Mouse (Mus musculus) R1 (cell line): ENCODE measurements around the gene Ikzf1.
A peak's percentile ranks its signal among the peaks of the same experiment; 100 is the strongest.

Experiments
- DNase-seq: peaks from one replicate; pipeline ENCODE4 v3.0.0-alpha.2; 2018; ENCODE audit warnings: low read depth, low spot score

Gene Ikzf1

DNA sequence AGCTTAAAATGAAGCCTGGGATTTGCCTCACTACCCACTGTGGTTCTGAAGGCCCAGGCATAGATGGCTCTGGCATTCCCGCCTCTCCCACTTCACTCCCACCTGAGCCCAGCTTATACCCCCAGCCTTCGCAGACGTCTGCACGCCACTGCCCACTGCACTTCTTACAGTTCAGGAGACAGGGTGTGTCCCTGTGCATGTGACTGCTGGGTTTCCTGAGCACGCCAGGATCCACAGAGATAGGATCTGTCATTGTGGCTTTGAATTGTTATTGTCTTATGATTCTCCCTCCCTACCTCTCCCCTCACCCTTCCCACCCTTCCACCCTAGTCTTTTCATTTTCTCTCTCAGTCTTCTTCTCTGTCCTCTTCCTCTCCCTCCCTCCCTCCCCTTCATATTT lies 34.9 kb downstream of the Ikzf1 start:
- no peak for DNase-seq

DNA sequence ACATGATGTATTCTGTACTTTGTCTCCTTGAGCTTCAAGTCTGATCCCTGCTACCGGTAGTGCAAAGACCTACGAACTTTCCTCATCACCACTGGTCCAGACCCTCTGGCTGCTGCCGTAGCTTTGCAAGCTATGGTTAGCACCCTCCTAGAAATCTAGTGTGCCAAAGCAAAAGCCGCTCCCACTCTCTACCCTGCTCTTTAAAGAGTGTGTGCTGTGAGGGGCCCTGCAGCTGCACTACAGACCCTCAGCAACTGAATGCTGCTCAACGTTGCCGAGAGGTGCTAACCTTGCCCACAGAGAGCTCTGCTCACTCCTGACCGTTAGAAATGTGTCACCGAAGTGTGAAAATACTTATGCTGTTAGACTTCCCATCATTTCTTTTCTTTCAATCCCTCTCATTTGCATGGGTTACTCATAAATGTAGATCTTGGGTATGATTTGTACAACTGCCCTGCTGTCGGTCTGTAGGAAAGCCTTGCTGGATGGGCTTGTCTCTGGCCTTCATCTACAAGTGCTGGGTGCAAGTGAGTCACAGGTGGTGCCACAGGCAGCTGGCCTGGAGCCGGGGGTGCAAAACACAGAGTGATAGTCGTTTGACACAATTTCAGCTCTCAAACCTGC lies 40.6 kb downstream of the Ikzf1 start:
- DNase-seq = no peak

DNA sequence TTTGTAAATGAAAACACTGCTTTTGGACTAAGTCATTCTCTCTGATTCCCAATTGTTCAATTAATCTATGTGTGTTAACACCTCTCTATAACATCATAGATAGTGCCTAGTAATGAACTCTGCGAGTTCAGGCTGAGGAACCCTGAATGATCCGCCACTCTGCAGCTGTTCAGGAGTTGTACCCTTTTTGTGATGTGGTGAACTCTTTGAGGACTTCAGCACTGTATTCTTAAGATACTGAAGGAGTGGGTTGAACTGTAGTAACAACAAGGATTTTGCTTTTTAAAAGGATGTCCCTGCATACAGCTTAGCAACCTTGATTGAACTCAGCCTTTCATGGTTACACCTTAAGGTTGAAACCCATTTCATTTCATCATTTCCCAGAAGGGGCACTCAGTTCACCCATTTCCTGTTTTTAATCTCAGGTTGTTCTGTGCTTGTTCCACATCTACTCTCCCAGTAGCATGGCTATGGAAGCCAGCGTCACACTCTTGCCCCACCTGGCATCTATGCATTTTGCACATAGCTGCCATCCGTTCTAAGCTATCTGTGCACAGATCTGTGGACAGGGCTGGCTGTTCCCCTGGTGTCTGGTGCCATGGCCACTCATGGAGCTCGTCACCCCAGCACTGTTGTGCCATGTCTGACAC lies 41.2 kb downstream of the Ikzf1 start:
- DNase-seq = no peak

DNA sequence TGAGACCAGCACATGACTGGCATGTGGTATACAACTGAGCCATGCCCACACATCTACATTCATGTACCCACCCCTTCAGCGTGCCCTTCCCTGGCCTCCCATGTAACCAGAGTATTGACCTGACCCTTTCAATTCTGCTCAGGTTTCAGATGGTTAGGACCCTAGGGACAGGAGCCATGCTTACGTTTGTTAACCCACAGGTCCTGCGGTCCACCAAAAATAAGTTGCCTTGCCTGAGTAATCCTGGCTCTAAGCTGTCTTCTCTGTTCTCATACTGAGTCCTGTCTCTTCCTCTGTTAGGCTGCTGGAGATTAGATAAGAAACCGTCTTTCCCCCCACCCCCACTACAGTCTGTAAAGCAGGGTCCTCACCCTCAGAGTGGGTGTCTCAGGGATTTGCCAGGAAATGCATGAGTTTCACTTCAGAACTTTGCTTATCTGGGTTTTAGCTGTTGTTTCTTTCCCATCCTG lies 42.0 kb downstream of the Ikzf1 start:
- no peak for DNase-seq

DNA sequence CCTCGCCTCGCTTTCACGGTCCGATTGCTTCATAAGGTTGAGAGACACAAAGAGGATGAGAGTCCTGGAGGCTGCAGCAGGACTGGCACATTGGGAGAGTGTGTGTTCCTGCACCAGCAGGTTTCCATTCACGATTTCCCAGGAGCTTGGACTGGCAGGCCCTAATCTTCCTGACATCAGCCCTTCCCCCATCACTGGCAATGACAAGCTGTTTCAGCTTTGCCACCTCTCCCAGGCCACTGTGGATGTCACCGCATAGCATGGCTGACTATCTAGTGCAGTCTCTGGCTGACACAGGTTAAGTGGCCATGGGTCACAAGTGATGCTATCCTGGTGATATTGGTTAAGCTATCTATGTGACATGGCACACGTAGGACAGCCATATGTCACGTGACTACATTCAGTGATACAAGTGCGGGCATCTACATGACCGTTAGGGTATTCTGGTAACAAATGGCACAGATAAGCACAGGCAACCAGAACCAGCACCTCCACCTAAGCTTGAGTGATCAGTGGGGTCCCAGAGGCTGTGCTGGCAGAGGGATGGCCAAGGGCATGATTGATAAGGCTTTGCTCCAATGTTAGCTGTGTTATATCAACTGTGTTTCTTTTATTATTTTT lies 43.2 kb downstream of the Ikzf1 start:
- DNase-seq = no peak

DNA sequence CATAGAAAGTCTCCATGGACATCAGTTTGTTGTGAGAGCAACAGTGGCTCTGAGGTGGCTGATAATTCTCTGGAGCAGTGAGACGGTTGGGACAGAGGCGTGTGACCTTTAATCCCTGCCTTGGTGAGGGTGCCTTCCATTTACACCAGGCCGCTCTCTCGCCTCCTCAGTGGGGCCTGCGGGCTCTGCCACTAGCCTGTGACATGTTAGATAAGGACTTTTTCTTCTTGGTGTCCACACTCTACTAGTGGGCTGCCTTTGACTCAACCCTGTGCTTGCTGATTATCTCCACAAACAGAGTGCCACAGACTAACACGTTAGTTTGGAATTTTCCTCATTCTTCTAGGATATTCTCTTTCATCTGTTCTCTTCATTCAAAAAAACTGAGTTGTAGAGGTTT lies 44.4 kb downstream of the Ikzf1 start:
- no peak for DNase-seq

DNA sequence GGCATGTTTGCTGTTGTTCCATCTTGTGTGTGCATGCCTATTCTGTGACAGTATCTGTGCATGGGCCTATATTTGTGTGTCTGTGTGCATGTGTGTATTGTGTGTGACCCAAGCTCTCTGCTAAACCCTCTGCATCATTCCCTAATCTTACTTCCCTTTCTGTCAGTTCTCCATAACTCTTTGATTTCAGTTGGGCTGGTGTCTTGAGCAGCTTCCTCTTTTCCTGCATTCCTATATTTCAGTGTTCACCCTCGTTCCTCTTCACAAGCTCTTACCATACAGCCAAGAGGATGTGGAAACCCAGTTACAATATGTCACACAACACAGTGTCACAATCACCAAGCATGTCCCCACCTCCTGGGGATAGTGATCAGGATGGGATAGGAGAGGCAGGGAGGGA lies 45.3 kb downstream of the Ikzf1 start:
- DNase-seq = no peak

DNA sequence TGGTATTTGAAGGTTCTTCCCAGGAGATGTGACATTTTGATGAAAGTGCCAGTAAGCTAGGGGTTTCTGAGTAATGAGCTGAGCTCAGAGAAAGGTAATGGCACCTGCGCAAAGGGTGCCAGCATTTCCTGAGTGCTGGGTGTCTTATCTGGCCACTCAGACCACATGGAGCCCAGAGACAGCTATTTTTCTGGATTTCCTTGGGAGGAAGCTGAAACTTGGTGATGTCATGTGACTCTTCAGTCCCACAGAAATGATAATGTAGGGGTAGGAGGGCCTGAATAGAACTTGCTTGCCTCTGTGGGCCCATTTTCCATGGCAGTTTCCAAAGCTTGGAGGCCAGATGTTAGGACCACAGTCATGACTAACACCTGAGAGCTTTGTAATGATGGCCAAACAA lies 46.9 kb downstream of the Ikzf1 start:
- DNase-seq = no peak

DNA sequence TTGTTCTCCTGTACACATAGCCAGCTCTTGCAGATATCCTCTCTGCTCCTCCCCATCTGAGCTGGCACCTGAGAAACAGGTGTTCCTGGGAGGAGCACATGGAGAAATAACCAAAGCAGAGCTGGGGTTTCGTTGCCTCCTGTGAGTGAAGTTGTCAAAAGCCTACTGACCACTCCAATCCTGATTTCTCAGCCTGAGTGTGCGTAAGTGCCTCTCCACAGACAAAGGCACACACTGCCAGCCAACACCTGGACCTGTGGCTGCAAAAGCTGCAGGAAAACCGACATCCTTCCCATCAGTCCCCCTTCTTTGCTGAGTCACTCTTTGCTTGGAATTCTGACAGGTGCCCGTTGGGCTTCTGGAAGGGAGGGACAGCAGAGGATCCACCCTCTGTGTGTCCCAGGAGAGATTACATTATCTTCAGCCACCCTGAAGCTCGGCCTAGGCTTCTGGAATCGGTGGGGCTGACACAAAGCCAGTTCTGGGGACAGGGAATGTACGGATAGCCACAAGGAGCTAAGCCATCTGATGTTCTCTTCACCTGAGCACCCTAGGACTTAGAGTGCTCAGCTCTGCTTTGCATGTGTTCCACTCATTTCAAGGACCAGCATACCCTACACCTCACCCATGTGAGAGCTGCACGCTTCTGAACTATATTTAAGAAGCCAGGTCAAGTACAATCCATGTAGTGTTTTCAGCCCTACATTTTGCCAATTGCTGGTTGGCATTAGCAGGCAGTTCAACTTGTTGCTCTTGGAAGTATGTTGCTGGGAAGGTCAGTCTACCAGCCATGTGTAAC lies 48.4 kb downstream of the Ikzf1 start:
- DNase-seq = no peak

DNA sequence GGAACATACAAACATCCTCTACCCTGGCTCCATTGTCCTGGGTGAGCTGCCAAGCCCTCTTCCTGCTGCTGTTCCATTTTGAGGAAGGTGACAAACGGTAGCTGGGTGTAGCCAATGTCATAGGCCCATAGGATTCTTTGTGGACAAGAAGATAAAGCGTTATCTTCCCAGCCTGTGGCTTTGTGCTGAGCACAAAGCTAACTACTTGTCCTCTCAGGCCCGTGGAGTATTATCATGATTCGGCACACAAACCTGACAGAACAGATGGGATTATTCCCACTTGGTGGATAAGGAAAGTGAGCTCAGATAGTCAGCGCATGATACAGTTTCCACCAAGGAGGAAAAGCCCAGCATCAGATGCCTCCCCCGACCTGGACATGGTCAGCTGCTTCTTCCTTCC lies 50.4 kb downstream of the Ikzf1 start:
- DNase-seq = no peak

DNA sequence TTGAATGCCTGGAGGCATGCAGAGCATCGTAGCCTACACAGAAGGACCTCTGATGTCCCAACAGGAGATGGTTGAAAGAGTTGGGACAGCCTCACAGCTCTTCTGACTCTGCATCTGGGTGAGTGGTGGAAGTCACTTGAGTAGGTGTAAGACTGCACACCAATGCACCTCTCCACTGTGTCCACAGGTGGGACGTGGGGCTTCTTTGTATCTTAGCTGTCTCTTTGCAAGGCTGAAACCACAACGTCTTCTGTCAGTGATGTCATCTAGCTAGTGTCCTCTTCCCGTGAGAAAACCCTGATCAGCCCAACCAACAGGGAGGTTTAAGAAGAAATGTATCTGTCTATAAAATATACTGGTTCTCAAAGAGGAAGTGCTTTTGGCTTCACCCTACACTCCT lies 52.1 kb downstream of the Ikzf1 start:
- no peak for DNase-seq

DNA sequence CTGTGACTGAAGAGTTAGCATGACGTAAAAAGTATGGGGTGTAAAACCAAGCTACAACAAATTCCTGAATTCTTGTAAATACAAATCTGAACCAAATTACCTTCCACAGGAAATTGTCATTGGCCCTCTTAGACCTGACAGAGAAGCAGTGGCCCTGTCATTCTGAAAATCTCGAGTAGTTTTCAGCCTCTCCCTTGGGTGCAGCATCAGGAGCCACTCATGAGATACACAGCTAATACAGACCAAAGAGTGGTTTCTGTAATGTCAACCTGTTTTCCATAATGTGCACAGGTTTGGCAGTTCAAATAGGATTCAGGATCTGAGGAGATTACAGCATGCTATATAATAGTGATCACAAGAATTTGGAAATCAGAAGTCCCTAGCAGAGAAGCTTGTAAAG lies 52.8 kb downstream of the Ikzf1 start:
- no peak for DNase-seq

DNA sequence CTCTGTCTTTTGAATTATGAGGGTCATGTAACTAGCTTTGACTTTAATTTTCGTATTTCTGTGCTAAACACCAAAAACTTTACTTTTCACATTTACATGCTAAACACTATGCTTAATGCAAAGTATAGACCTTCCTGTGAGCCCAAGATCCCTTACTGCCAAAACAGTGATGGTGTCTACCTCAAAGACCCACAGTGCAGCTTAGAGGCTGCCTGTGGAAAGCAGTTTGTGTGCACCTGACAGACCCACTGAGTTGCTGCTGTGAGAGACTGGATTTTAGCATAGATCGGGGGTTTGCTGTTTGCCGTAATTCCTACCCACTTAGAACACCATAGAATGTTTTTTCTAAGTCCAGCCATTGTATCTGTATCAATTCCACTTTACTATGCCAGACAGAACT lies 54.3 kb downstream of the Ikzf1 start:
- no peak for DNase-seq

DNA sequence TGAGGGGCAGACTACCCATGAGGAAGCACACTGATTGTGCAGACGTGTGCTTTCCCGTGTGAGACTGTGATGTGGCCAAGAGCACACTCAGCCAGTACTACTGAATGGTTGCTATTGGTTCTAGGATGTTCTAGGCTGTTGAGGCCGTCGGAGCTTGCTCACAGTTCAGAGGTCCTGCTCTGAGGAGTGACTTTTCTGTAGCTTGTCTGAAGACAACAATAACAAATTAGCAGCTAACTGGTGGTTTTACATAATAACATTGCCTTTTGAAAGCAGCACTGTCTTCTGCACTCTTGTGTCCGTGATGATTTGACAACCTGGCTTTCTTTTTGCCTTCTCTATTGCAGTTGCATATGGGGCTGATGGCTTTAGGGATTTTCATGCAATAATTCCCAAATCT lies 55.8 kb downstream of the Ikzf1 start:
- no peak for DNase-seq

DNA sequence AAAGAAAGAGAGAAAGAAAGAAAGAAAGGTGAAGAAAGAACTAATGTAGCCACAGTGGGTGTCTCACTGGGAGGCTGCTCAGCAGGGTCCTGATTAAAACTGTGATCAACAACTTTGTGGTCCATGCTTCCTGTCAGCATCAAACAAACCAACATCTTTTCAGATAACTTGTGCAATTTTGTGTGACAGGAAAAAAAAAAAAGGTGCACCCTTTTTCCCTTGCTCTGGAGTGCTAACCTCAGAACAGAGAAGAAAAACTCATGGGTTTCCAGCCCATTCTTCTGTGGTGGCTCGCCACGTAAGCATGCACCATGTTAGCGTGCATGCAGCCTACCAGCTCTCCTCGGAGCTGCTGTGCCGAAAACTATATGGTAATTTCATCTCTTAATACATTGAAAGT lies 56.8 kb downstream of the Ikzf1 start:
- no peak for DNase-seq

DNA sequence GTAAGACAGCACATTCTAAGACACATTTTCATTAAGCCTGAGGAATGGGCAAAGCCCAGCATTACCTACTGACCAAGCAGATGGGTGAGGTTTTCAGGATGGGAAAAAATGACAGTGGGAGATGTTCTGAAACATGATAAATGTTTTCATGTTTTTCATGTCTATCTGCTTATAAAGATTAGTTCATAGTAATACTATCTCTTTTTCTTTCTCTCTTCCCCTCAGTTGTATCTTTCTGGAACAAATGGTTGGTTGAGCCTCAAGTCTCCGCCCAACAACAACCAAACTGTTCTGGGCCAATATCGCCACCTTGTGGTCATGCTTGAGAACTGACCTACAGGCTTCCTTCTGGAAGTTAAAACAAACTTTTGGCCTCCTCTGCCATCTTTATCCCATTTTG lies 57.8 kb downstream of the Ikzf1 start:
- DNase-seq = peak; percentile 68

DNA sequence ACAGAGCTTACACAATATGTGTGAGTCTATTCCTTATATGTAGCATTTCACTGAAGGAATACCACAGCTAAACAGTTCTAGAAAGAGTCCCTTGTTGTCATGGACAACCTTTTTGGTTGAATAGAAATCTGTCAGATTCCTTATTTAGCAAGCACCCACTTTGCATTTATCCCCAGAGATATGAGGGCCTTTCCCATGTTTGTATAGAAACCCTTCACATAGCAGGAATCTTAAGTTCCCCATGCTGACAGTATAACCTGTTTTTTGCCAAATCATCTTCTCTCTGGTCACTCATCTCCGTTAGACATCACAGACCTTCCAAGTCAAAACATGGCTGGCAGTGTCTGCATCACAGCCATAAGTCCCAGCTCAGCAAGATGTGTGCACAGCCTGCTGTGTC lies 59.4 kb downstream of the Ikzf1 start:
- DNase-seq = no peak

DNA sequence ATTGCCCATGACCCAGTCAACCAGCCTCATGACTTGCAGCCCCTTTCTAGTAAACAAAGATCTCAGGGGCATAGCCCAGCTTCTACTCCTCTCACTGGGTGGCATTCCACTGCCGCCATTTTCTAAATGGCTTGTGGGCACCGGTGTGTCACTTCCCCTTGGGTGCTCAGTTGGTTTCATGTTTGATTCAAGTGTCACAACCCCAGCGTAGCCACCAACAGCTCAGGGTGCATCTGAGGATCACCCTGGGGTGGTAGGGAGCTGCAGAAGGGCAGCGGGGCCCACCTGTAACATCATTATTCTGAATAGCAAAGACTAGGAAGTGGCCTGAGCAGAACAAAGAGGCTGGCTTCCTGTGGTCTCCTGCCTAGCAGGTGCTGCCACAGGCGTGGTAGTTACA lies 66.3 kb downstream of the Ikzf1 start:
- DNase-seq = no peak

DNA sequence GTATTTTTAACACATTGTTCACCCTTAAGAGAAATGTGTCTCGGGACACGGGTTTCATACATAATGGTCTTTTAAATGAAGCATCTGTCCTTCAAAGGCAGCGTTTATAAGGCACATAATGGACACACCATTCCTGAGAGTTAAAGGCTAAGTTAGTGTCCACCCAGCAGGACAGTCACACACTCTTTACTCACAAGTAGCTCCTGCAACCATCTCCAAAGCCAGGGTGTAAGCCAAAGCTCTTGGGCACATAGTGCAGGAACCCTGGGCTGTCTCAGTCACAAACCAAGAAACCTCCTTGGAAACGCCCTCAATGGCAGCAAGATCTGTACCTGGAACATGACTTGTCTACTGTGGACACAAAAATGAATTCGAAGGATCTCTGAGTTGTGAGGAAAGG lies 68.1 kb downstream of the Ikzf1 start:
- DNase-seq = no peak

DNA sequence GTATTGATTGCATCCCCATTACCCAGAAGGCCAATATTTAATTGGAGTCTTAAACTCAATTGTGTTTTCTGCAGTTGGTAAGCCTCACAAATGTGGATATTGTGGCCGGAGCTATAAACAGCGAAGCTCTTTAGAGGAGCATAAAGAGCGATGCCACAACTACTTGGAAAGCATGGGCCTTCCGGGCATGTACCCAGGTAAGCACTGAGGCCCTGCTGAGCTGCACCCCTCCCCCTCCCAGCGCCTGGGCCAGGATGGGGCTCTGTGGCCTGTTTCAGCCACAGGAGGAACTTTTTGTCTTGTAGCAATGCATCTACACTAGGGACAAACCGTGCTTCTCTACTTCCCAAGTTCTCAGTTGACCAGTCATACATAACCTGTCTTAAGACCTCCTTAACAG lies 73.3 kb downstream of the Ikzf1 start:
- DNase-seq = no peak

DNA sequence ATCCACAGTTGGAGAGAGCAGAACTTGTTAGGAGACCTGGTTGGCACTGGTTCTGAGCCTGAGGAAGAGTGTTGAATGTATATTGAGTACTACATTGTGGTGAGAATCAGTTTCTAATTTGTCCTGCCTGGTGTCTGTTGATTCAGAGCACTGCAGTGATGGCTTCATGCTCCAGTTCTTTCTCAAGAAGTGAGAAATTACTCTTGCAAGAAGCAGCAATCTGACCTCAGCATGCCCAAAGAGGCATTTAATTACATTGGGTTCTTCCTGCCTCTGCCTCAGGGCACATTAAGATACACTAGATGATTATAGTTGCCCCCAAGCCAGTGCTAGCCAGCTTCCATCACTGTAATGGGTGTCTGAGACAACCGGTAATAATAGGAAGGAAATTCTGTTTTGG lies 74.1 kb downstream of the Ikzf1 start:
- DNase-seq = no peak

DNA sequence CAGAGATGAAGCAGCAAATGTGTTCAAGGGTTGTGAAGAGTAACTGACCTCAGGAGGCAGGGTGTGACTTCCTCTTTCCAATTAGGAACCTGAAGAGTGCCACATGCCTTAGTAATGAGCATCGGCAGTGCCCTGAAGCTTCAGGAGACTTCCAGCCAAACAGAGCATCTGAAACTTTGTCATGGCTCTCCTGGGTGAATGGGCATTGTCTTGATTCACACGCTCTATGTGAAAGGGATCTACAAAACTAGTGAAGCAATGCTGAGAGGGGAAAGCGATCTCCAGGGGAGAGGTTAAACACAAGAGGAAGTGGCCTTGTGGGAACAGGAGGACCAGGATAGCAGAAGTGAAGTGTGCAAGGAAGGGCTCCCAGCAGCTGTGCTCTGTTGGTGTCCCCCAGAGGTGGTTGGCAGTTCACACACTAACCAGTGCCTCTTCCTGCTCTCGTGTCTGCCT lies 78.4 kb downstream of the Ikzf1 start:
- no peak for DNase-seq
